Mouse (Mus musculus) Patski (cell line): ENCODE measurements around the gene Slc25a25. TPM values are rescaled to one million over a fixed set of nuclear protein-coding genes. Genes with fewer than 3 reads are reported as not detected.

Source experiments
- ATAC-seq: fragments of 100-300 bp; one replicate; pipeline ENCODE4 v1.8.0; 2021
- CTCF ChIA-PET: fragments of 350-600 bp; sonication (Branson Sonifier 250); formaldehyde crosslinking; loops from one replicate; lab custom pipeline; 2022; ENCODE audit warnings: inconsistent platforms; lab: Charles Lee
- POLR2A ChIA-PET: fragments of 350-600 bp; sonication (Branson Sonifier 250); formaldehyde crosslinking; loops from one replicate; lab custom pipeline; 2022; ENCODE audit warnings: antibody characterized with exemption, inconsistent platforms; lab: Charles Lee
- DNase-seq: peaks from one replicate; pipeline ENCODE4 v3.0.0-alpha.2; 2011; ENCODE audit warnings: low read depth, low spot score
- H3K27me3 ChIP-seq: fragments of 371-371 bp; one replicate; pipeline ENCODE4 v1.5.1; 2021
- CTCF ChIP-seq: fragments of 100-300 bp; IDR thresholded peaks from one replicate; pipeline ENCODE4 v1.5.1; 2021
- in situ Hi-C: fragments of 300-500 bp; cut with MboI; formaldehyde crosslinking; loops from 3 replicates; pipeline ENCODE4 v1.11.1; 2018; ENCODE audit warnings: low pct_unique_long_range_greater_than_20kb, mixed read lengths
- polyA plus RNA-seq: library from polyadenylated mRNA; unstranded; gene quantifications from one replicate; pipeline ENCODE4 v1.2.3, GENCODE M21; 2021

Gene Slc25a25
- polyA plus RNA-seq, 1 experiment from 2014 or later: 18.5 TPM

- in situ Hi-C loops: no loop called here
- CTCF ChIA-PET: no interaction called here
Measured at GRCm38 (mm10) chr2:32376963-32377362, 74.3 kb downstream of the Slc25a25 start.

GRCm38 (mm10) chr2:32375317-32375940, 75.8 kb downstream of the Slc25a25 start:
- TF ChIP-seq CTCF: no peak
- in situ Hi-C loops: no loop called here
- DNase-seq (no peak), ATAC-seq (no peak)
- ChIA-PET CTCF (no interaction called here), POLR2A (no interaction called here)
- no peaks in the 10 kb centered on the region for H3K27me3 ChIP-seq

More at GRCm38 (mm10) chr2:32376963-32377362, 74.3 kb downstream of the Slc25a25 start:
- ATAC-seq: no peak
- POLR2A ChIA-PET: no interaction called here
- no peak for DNase-seq
- TF ChIP-seq CTCF: no peak
- H3K27me3 ChIP-seq: no peaks in the 10 kb centered on the region

GRCm38 (mm10) chr2:32374191-32374590, 77.1 kb downstream of the Slc25a25 start:
- in situ Hi-C loops: no loop called here
- CTCF ChIA-PET: no interaction called here
- DNase-seq (no peak), ATAC-seq (no peak)
- no peak for TF ChIP-seq CTCF
- no peaks in the 10 kb centered on the region for H3K27me3 ChIP-seq
- POLR2A ChIA-PET: no interaction called here

GRCm38 (mm10) chr2:32367315-32367714, 83.9 kb downstream of the Slc25a25 start:
- in situ Hi-C loops: no loop called here
- CTCF ChIA-PET: no interaction called here
- ATAC-seq: no peak
- no peaks in the 10 kb centered on the region for H3K27me3 ChIP-seq
- DNase-seq: no peak
- no peak for TF ChIP-seq CTCF
- POLR2A ChIA-PET: no interaction called here

Other genes starting within 250 kb of the Slc25a25 start
- gene Pomt1, start 214.9 kb downstream of the Slc25a25 start, polyA plus RNA-seq: 32.1 TPM
- 67.5 TPM for gene Uck1, start 191.3 kb downstream of the Slc25a25 start, polyA plus RNA-seq
- 70.8 TPM for gene Golga2, start 164.1 kb downstream of the Slc25a25 start, polyA plus RNA-seq
- gene Swi5, start 163.4 kb downstream of the Slc25a25 start, polyA plus RNA-seq: 400 TPM
- gene Ciz1, start 99.1 kb downstream of the Slc25a25 start, polyA plus RNA-seq: 69.7 TPM
- gene Dnm1, start 98.1 kb downstream of the Slc25a25 start, polyA plus RNA-seq: 18.0 TPM
- gene 1110008P14Rik, start 69.5 kb downstream of the Slc25a25 start, polyA plus RNA-seq: 89.4 TPM
- gene Lcn2, start 63.2 kb downstream of the Slc25a25 start, polyA plus RNA-seq: 98.7 TPM
- gene Ptges2, start 55.5 kb downstream of the Slc25a25 start, polyA plus RNA-seq: 53.1 TPM
- gene Naif1, start 988 bp downstream of the Slc25a25 start, polyA plus RNA-seq: 5.9 TPM
- 11.8 TPM for gene Fam102a, start 83.9 kb upstream of the Slc25a25 start, polyA plus RNA-seq
- 59.3 TPM for gene Dpm2, start 119.4 kb upstream of the Slc25a25 start, polyA plus RNA-seq
- gene Pip5kl1, start 123.4 kb upstream of the Slc25a25 start, polyA plus RNA-seq: 0.47 TPM
- gene 9430097D07Rik, start 124.2 kb upstream of the Slc25a25 start, polyA plus RNA-seq: 0.08 TPM
- 28.8 TPM for gene St6galnac4, start 135.7 kb upstream of the Slc25a25 start, polyA plus RNA-seq
- gene St6galnac6, start 148.3 kb upstream of the Slc25a25 start, polyA plus RNA-seq: 38.2 TPM
- 99.0 TPM for gene Ak1, start 170.3 kb upstream of the Slc25a25 start, polyA plus RNA-seq
- gene Eng, start 195.2 kb upstream of the Slc25a25 start, polyA plus RNA-seq: 1.5 TPM